Mouse (Mus musculus): ENCODE measurements around the gene Slc35e2.
"Not testable (repeated sequence)": the region's sequence is repeated elsewhere in the genome, so short reads cannot be mapped to it uniquely, and the experiment has no call there.

The Slc35e2 gene

GRCm38 (mm10) chr4:155624338-155625291 is 23.4 kb downstream of the Slc35e2 start, which contains the start of gene Cdk11b:
Gene Cdk11b (plus strand): TSS chr4:155624854.
- in situ Hi-C loops (cut with MboI; ENCODE audit: low sequenced_read_pairs), result no loop called here

DNA sequence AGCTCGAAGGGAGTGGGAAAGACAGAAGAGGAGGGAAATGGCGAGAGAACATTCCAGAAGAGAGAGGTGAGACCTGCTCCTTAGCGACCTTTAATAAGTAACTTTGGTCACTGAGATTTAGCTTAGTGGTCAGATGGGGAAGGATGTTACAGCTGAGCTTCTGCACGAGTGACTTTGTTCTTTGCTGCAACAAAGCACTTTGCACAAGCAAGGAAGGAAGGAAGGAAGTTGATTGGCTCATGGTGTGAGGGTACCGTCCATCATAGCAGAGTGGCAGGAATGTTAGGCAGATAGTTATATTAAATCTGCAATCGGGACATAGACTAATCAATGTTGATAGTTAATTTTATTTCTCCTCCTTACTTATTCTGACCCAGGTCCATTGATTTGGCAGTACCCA is 29.1 kb downstream of the Slc35e2 start:
- in situ Hi-C loops (cut with MboI; ENCODE audit: low sequenced_read_pairs), result no loop called here

GRCm38 (mm10) chr4:155635766-155636499 is 34.7 kb downstream of the Slc35e2 start:
- in situ Hi-C loops (cut with MboI; ENCODE audit: low sequenced_read_pairs), result no loop called here

GRCm38 (mm10) chr4:155643531-155643930 is 42.3 kb downstream of the Slc35e2 start:
- in situ Hi-C loops (cut with MboI; ENCODE audit: low sequenced_read_pairs), result no loop called here

DNA sequence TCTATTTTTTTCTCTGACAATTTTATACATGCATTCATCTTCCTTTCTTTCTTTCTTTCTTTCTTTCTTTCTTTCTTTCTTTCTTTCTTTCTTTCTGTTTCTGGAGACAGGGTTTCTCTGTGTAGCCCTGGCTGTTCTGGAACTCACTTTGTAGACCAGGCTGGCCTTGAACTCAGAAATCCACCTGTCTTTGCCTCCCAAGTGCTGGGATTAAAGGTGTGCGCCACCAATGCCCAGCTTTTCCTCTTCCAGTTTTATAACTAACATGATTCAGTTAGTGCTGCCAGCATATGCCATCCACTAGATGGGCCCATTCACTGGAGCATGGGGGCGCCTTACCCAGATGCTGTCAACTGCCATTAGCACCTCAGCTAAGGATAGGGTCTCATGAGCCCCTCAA is 44.1 kb downstream of the Slc35e2 start, which contains the start of gene Gm10563:
Gene Gm10563, minus strand, starts transcription at position 101 of the 400 bp plus-strand sequence.
- in situ Hi-C loops (cut with MboI; ENCODE audit: low sequenced_read_pairs), result not testable (repeated sequence)

DNA sequence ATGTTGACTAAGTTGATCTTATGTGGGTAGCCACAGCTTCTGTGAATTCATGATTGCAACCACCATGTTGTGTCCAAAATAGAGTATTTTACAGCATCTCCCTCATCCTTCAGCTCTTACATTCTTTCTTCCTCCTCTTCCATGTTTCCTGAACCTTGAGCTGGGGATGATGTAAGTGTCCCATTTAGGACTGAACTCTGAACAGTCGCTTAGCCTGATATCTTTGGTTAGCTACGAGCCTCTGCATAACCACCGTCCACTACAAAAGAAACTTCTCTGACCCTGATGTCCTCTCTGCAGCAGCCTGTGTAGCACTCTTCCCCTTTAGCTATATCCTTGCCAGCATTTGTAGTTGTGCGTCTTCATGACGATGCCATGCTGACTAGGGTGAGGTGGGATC is 44.5 kb downstream of the Slc35e2 start:
- in situ Hi-C loops (cut with MboI; ENCODE audit: low sequenced_read_pairs), result no loop called here

DNA sequence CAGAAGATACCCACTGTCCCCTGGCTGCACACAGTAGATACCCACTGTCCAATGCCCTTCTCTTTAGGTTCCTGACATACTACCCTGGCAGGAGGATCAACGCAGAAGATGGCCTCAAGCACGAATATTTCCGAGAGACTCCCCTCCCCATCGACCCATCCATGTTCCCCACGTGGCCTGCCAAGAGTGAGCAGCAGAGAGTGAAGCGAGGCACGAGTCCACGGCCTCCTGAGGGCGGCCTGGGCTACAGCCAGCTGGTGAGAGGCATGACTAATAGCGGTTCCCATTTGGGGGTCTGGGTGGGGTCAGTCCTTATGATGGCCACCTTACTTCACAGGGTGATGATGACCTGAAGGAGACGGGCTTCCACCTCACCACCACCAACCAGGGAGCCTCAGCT is 48.1 kb downstream of the Slc35e2 start:
- in situ Hi-C loops (cut with MboI; ENCODE audit: low sequenced_read_pairs), result no loop called here

GRCm38 (mm10) chr4:155651553-155652269 is 50.5 kb downstream of the Slc35e2 start:
- in situ Hi-C loops (cut with MboI; ENCODE audit: low sequenced_read_pairs), result no loop called here

- in situ Hi-C loops (cut with MboI; ENCODE audit: low sequenced_read_pairs), result no loop called here
Measured at GRCm38 (mm10) chr4:155652283-155653085, 51.3 kb downstream of the Slc35e2 start.

DNA sequence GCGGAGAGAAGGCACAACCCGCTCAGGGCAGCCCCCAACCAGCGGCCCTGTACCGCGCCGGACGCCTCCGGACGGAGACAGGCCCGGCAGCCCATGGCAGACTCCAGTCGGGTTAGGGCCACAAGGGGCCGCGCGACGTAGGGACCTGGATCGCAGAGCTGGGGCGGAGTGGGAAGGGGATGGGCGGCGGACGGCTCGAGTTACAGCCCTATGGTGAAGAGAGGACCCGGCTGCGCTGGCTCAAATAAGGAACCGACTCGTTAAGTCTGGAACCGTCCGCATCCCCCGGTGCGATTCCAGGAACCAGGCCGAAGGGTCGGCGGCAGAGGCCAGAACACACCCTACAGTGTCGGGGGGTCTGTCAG is 51.9 kb downstream of the Slc35e2 start, which contains the start of gene Mmp23:
Gene Mmp23, minus strand, starts transcription at position 299 of the 365 bp plus-strand sequence.
- in situ Hi-C loops (cut with MboI; ENCODE audit: low sequenced_read_pairs), result no loop called here

DNA sequence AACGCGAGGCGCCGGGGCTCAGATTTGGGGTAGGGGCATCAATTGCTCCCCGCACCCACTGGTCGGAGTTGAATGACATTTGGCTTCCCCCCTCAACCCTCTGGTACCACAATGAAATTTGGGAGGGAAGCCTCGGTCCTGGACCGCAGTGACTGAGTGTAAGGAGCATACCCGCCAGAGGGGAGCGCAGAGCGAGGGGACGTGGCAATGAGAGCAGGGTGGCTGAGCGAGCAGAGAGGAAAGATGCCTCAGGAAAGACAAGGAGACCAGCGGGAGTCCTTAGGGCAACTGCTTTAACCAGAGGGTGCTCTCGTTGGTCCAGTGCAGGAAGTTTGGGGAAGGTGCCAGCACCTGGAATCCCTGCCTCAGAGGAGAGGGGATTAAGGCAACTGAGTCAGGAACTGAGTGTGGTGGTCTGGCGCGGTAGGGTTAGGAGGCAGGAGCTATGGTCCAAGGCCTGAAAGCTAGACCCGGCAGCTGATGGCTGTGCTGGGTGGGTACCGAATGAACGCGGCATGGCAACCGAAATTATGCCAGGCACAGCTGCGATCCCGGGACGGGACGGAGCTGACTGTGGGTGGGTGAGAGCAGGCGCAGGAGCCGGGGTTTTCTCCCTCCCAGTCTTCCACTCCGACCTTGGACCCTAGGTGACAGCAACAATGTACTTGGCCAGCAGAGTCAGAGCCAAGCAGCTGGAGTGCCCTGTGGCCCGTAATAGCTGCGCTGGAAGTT is 52.4 kb downstream of the Slc35e2 start:
- in situ Hi-C loops (cut with MboI; ENCODE audit: low sequenced_read_pairs), result no loop called here

DNA sequence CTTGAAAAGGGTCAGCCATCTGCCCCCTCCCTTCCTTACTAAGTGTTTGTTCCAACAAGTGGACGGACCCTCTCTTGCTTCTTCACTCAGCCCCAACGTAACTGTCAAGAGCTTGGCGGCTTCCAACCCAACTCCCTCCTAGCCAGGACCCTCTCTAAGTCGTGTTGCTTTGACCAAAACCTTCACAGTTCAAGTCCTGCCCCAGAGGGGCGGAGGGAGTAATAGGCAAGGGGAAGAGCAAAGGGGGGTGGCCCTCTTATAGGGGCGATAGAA is 52.9 kb downstream of the Slc35e2 start:
- in situ Hi-C loops (cut with MboI; ENCODE audit: low sequenced_read_pairs), result no loop called here

DNA sequence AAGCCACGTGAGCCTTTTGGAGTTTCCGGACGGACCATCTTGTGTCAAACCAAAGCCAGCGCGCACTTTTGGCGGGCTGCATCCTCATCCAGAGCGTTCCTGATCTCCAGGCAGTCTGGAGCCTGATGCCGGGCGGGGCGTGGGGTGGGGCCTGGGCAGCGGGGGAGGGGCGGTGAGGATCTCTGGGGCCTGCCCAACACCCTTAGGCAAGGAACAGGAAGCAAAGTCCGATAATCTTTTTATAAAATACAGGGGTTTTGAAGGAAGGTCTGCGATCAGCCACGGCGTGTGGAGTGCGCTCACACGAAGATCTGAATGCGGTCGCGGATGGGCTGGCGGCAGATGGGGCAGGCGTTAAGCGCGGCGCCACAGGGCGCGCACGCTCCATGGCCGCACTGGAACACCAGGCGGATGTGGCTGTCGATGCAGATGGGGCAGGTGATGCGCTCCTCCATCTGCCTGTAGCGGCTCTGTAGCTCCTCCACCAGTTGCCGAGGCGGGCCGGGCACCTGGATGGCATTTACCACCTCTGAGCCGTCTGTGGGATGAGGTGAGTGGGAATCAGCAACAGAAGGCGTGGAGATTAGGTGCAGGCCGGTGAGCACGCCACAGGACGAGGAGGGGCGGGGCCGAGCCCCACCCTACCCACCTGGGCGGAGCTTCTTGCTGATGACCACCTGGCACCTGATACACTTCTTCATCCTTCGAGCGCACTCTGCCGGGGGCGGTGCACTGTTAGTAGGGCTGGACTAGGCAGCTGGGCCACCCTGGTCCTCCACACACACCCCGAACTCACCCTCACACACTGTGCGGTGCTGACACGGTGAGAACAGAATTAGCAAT is 53.5 kb downstream of the Slc35e2 start:
- in situ Hi-C loops (cut with MboI; ENCODE audit: low sequenced_read_pairs), result no loop called here

DNA sequence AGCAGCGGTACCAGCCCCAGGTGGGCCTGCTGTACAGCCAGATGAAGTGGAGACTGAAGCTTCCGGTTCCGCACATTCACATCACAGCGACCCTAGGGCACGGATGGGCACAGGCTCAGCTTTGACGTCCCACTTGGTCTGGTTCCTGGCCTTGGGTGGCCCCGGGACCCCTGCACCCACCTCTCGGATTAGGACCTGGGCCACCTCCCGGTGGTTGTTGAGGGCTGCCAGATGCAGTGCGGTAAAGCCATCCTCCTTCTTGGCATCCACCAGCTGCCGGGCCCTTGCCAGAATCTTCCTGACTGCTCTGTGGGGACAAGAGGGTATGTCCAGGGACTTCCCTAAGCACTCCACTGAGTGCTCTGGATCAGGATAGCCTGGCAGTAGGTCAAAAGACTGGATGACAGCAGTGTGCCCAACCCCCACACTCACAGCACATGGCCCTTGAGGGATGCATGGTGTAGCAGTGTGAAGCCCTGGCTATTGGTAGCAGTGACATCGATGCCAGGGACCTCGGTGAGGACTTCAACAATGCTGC is 55.1 kb downstream of the Slc35e2 start:
- in situ Hi-C loops (cut with MboI; ENCODE audit: low sequenced_read_pairs), result no loop called here

DNA sequence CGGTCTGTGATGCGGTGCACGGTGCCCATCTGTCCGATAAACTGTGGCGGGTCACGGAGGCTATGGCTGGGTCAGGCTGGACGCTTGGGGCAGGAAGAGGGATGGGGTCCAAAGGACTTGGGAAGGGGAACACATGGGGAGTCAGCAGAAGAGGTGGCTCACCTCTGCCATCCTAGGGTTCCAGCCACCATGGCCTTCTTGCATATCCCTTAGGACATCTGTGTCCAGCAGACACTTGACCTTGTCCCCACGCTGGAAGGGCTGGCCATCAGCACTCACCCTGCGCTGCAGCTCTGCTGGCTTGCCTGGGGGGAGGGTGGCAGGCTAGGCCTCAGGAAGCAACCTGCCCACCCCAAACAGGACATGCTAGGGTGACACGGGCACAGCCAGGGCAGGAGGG is 57.7 kb downstream of the Slc35e2 start:
- in situ Hi-C loops (cut with MboI; ENCODE audit: low sequenced_read_pairs), result no loop called here

GRCm38 (mm10) chr4:155660641-155661040 is 59.4 kb downstream of the Slc35e2 start:
- in situ Hi-C loops (cut with MboI; ENCODE audit: low sequenced_read_pairs), result no loop called here

DNA sequence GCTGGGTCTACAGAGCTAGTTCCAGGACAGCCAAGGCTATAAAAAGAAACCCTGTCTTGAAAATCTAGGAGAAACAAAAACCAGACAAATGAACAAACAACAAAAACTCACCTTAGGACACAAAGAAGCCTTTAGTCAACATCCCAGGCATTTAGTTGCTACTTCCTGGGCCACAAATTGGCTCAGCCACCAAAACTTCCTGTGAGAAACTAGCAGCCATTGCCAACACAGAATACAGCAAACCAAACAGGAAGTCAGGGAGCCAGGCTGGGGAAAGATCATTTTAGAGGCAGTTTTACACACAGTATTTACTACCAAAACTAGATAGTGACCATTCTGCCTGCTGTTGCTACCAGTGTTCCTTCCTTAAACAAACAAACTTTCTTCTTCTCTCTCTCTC is 65.7 kb downstream of the Slc35e2 start:
- in situ Hi-C loops (cut with MboI; ENCODE audit: low sequenced_read_pairs), result no loop called here

GRCm38 (mm10) chr4:155668689-155669597 is 67.7 kb downstream of the Slc35e2 start, which contains the start of gene Mib2:
Gene Mib2 (minus strand): TSS chr4:155669198.
- in situ Hi-C loops (cut with MboI; ENCODE audit: low sequenced_read_pairs), result no loop called here
